Mouse (Mus musculus): ENCODE data around the gene Sptan1. TPM values are rescaled to one million over a fixed set of nuclear protein-coding genes. Genes with fewer than 3 reads are reported as not detected.
A peak's percentile ranks its signal among the peaks of the same experiment; 100 is the strongest.

The Sptan1 gene
- polyA plus RNA-seq, 1 experiment from 2014 or later, result 196 TPM

DNA sequence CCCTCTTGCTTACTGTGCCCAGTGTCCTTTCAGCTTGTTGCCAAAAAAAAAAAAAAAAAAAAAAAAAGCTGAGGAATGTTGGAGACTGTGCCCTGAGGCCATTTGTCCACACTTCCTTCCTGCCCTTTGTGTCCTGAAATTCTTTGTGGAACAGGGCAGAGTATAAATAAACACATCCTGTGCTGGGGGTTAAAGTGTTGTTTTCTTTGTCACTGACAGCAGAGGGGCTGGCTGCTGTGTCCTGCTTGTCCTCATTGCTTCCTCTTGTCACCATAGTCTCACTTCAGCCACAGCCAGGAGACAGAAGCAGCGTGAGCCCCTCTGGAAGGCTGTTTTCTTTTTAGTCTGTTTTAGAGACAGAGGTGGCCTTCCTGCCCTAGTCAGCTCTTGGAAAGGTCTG, 20.6 kb upstream of the Sptan1 start:
- ATAC-seq (ENCODE audit: insufficient read depth, low FRiP score, low TSS enrichment) (no peak), DNase-seq (ENCODE audit: low spot score) (no peak)
- Histone ChIP-seq H3K4me3 (ENCODE audit: low read depth, low read length) (no peak overlapping the region; the same call in 1 of the 2 replicates), H3K4me2 (ENCODE audit: low read depth) (no peak overlapping the region), H3K9ac (ENCODE audit: low read length) (no peak overlapping the region), H3K27me3 (ENCODE audit: control insufficient read depth, insufficient read depth, low read length) (no peaks in the 10 kb centered on the region), H3K36me3 (ENCODE audit: control insufficient read depth, insufficient read depth, low read length) (peaks cover 27% of the 10 kb centered on the region), H3K9me3 (ENCODE audit: control insufficient read depth, low read length) (no peaks in the 10 kb centered on the region), H3K4me1 (ENCODE audit: control insufficient read depth, insufficient read depth, low read length) (no peaks in the 10 kb centered on the region), H3K27ac (ENCODE audit: low read depth, low read length) (0 out of 2 replicates have a peak overlapping the region, but pooled peaks have one; percentile 27)
- WGBS, result 57% methylated on average over 1 of the region's 1 CpGs

DNA sequence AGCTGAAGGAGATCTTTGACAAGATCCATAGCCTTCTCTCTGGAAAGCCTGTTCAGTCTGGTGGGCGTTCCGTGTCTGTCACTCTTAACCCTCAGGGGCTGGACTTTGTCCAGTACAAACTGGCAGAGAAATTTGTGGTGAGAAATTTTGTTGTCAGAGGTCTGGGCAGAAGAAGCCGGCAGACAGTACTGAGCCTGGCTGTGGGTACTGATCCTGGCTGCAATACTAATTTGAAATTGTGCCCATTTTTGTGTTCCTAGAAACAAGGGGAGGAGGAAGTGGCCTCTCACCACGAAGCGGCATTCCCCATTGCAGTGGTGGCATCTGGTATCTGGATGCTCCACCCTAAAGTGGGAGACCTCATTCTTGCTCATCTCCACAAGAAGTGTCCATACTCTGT, 16.5 kb upstream of the Sptan1 start:
- no peak overlapping the region for H3K9ac ChIP-seq (ENCODE audit: low read length)
- H3K4me3 ChIP-seq (ENCODE audit: low read depth, low read length), result no peak overlapping the region
- no peak overlapping the region for H3K4me2 ChIP-seq (ENCODE audit: low read depth)
- DNase-seq (ENCODE audit: low spot score), result no peak
- no peak for ATAC-seq (ENCODE audit: insufficient read depth, low FRiP score, low TSS enrichment)
- no peaks in the 10 kb centered on the region for H3K4me1 ChIP-seq (ENCODE audit: control insufficient read depth, insufficient read depth, low read length)
- WGBS, result 96% methylated on average over 5 of the region's 5 CpGs
- H3K36me3 ChIP-seq (ENCODE audit: control insufficient read depth, insufficient read depth, low read length), result peaks cover 27% of the 10 kb centered on the region
- no peaks in the 10 kb centered on the region for H3K9me3 ChIP-seq (ENCODE audit: control insufficient read depth, low read length)
- no peaks in the 10 kb centered on the region for H3K27me3 ChIP-seq (ENCODE audit: control insufficient read depth, insufficient read depth, low read length)
- no peak overlapping the region for H3K27ac ChIP-seq (ENCODE audit: low read depth, low read length)

DNA sequence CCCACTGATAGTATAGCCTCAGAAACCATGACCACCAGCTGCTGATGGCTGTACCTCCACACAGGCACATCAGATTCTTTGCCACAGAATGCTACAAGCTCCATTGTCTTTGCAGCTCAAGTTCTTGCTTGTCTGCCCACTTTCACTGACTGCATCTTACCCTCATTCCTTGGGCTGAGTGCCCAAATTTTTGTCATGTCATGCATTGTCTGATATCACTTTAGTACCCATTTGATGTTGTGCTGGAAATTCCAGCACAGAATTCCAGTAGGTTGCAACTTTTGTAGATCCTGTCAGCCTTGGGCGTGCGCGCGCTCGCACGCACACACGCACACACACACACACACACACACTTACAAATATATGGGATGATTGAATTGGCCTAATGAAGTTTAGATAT, 4.1 kb upstream of the Sptan1 start:
- H3K9me3 ChIP-seq (ENCODE audit: control insufficient read depth, low read length), result no peaks in the 10 kb centered on the region
- DNase-seq (ENCODE audit: low spot score) (no peak), ATAC-seq (ENCODE audit: insufficient read depth, low FRiP score, low TSS enrichment) (no peak)
- 99% methylated on average over 7 of the region's 7 CpGs for WGBS
- no peak overlapping the region for H3K4me2 ChIP-seq (ENCODE audit: low read depth)
- no peaks in the 10 kb centered on the region for H3K27me3 ChIP-seq (ENCODE audit: control insufficient read depth, insufficient read depth, low read length)
- H3K4me3 ChIP-seq (ENCODE audit: low read depth, low read length), result no peak overlapping the region
- H3K36me3 ChIP-seq (ENCODE audit: control insufficient read depth, insufficient read depth, low read length), result peaks cover 4% of the 10 kb centered on the region
- H3K9ac ChIP-seq (ENCODE audit: low read length), result no peak overlapping the region
- peaks cover 6% of the 10 kb centered on the region for H3K4me1 ChIP-seq (ENCODE audit: control insufficient read depth, insufficient read depth, low read length)
- H3K27ac ChIP-seq (ENCODE audit: low read depth, low read length), result no peak overlapping the region

DNA sequence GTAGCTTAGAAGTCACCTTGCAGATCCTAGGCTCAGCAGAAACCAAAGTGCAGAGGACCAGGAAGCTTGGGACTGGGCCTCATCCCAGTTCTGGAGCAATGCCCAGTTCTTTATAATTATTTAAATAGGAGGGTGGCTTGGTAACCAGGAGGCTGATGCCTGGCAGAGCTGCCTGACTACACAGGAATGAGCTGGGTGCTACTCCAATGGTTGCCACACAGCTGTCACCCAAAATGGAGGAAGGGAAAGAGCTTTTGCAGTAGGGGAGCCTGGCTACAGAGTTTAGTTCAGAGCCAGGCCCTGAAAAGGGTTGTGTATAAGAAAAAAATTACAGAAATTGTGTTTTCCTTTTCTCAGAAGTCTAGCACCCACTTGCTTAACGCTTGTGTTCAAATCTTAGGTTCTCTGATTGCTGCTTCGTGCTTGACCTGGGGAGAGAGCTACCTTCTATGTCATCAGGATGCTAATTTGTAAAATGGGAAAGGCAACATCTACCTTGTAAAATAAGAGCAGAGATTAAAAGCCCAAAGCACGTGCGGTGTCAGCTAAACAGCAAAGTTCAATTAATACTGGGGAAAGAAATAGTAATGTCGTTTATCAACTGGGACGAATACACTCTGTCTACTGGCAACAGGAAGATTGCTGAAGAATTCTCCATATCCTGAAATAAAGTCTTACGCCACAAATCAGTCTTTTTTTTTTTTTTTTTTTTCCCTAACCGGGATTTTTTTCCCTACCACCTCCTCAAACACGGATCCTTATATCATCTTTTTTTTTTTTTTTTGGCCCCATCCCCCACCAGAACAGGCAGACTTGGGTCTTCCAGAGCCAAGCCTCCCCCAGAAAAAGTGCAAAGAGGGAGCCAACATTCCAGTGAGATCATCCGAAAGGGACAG, 758 bp upstream of the Sptan1 start:
- H3K4me3 ChIP-seq (ENCODE audit: low read depth, low read length), result peak overlapping the region; percentile 83
- H3K36me3 ChIP-seq (ENCODE audit: control insufficient read depth, insufficient read depth, low read length), result peaks cover 3% of the 10 kb centered on the region
- H3K4me1 ChIP-seq (ENCODE audit: control insufficient read depth, insufficient read depth, low read length), result peaks cover 24% of the 10 kb centered on the region
- peak overlapping the region; percentile 72; the same call in 1 of the 2 replicates for H3K27ac ChIP-seq (ENCODE audit: low read depth, low read length)
- H3K4me2 ChIP-seq (ENCODE audit: low read depth), result peak overlapping the region; percentile 55
- ATAC-seq (ENCODE audit: insufficient read depth, low FRiP score, low TSS enrichment) (no peak), DNase-seq (ENCODE audit: low spot score) (no peak)
- 20% methylated on average over 10 of the region's 10 CpGs for WGBS
- H3K9ac ChIP-seq (ENCODE audit: low read length), result peak overlapping the region; percentile 58
- H3K27me3 ChIP-seq (ENCODE audit: control insufficient read depth, insufficient read depth, low read length), result no peaks in the 10 kb centered on the region
- no peaks in the 10 kb centered on the region for H3K9me3 ChIP-seq (ENCODE audit: control insufficient read depth, low read length)

DNA sequence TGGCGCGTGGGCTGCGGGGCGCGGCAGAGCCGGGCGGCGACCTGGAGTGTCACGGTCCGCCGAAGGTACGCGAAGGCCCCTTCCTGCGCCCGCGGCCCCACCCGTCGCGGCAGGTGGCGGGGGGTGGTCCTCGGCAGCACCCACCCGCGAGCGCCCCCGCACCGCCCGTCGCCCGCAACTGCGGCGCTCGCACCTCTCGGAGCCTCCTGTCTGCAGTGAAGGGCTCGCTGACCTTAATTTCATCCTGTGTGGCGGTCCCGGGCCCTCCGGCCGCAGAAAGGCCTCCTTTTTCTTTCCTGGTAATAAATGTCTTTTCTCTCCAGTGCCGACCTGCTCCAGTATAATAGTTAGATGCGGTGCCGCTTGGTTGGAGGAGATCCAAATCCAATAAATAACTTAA, 546 bp downstream of the Sptan1 start:
- peaks cover 7% of the 10 kb centered on the region for H3K36me3 ChIP-seq (ENCODE audit: control insufficient read depth, insufficient read depth, low read length)
- WGBS, result under 1% methylated on average over 38 of the region's 41 CpGs
- peak overlapping the region; percentile 46 for H3K4me2 ChIP-seq (ENCODE audit: low read depth)
- no peaks in the 10 kb centered on the region for H3K9me3 ChIP-seq (ENCODE audit: control insufficient read depth, low read length)
- H3K4me1 ChIP-seq (ENCODE audit: control insufficient read depth, insufficient read depth, low read length), result peaks cover 24% of the 10 kb centered on the region
- peak overlapping the region; percentile 74 for H3K27ac ChIP-seq (ENCODE audit: low read depth, low read length)
- DNase-seq (ENCODE audit: low spot score) (peak; percentile 56), ATAC-seq (ENCODE audit: insufficient read depth, low FRiP score, low TSS enrichment) (peak; percentile 54)
- no peaks in the 10 kb centered on the region for H3K27me3 ChIP-seq (ENCODE audit: control insufficient read depth, insufficient read depth, low read length)
- H3K4me3 ChIP-seq (ENCODE audit: low read depth, low read length), result peak overlapping the region; percentile 83
- H3K9ac ChIP-seq (ENCODE audit: low read length), result peak overlapping the region; percentile 90

DNA sequence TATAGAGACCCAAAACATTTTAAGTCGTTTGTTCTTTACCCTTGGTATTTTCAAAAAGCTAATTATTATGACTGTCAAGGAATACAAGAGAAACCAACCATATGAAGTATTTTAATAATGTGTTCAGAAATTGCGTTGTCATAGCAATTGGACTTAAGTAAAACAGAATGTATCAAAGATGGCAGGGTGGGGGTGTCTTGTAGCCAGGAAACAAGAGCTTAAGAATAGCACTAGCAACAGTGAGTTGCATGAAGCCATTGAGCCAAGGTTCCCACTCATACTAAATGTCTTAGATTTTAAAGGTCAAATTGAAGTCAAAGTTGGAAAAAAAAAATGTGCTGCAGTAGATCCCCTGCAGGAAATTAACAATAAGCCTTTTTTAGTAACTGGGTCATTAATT, 1.5 kb downstream of the Sptan1 start:
- peaks cover 7% of the 10 kb centered on the region for H3K36me3 ChIP-seq (ENCODE audit: control insufficient read depth, insufficient read depth, low read length)
- 72% methylated on average over 2 of the region's 2 CpGs for WGBS
- ATAC-seq (ENCODE audit: insufficient read depth, low FRiP score, low TSS enrichment) (no peak), DNase-seq (ENCODE audit: low spot score) (no peak)
- H3K9me3 ChIP-seq (ENCODE audit: control insufficient read depth, low read length), result no peaks in the 10 kb centered on the region
- H3K4me2 ChIP-seq (ENCODE audit: low read depth), result peak overlapping the region; percentile 46
- no peak overlapping the region for H3K27ac ChIP-seq (ENCODE audit: low read depth, low read length)
- peak overlapping the region; percentile 83 for H3K4me3 ChIP-seq (ENCODE audit: low read depth, low read length)
- peaks cover 24% of the 10 kb centered on the region for H3K4me1 ChIP-seq (ENCODE audit: control insufficient read depth, insufficient read depth, low read length)
- no peaks in the 10 kb centered on the region for H3K27me3 ChIP-seq (ENCODE audit: control insufficient read depth, insufficient read depth, low read length)
- peak overlapping the region; percentile 90; the same call in 1 of the 2 replicates for H3K9ac ChIP-seq (ENCODE audit: low read length)

DNA sequence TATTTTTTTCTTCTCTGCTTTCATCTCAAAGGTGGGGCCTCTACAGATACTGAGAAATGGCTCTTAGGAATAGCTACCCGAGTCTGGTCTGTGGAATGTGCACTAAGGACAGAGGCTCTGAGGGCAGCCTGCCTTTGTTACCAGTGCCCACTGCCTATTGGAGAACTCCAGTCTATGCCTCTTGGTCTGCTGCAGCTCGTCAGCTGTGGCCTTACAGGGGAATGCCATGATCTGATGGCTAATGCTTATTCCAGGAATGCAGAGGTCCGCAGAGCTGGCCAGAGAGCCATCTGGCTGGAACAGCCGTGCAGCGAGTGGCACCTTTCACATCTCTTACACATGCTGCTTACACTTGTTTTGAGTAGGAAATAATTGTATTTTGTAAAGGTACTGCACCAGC, 2.4 kb downstream of the Sptan1 start:
- Histone ChIP-seq H3K4me3 (ENCODE audit: low read depth, low read length) (peak overlapping the region; percentile 83), H3K9me3 (ENCODE audit: control insufficient read depth, low read length) (no peaks in the 10 kb centered on the region), H3K27me3 (ENCODE audit: control insufficient read depth, insufficient read depth, low read length) (no peaks in the 10 kb centered on the region), H3K4me2 (ENCODE audit: low read depth) (peak overlapping the region; percentile 46), H3K4me1 (ENCODE audit: control insufficient read depth, insufficient read depth, low read length) (peaks cover 24% of the 10 kb centered on the region), H3K36me3 (ENCODE audit: control insufficient read depth, insufficient read depth, low read length) (peaks cover 7% of the 10 kb centered on the region), H3K9ac (ENCODE audit: low read length) (peak overlapping the region; percentile 50), H3K27ac (ENCODE audit: low read depth, low read length) (no peak overlapping the region)
- 53% methylated on average over 5 of the region's 5 CpGs for WGBS
- DNase-seq (ENCODE audit: low spot score), result no peak
- ATAC-seq (ENCODE audit: insufficient read depth, low FRiP score, low TSS enrichment), result no peak

DNA sequence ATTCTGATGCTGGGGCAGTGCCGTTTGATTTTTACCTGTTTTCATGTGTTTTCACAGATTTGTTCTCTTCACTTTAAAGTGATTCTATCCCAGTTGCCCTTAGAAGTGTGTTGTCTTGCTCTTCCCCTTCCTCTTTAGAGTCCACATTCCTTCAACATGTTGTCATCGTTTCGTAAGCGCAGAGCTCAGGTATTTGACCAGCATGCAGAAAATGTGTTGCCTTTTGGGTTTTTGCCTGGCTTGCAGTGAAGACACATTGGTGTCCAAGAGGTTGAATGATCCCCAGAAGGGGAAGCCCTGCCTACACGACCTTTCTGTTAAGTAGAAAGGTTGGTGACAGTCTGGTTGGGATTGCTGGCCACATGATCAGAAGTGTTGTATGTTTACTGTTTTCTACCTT, 3.3 kb downstream of the Sptan1 start:
- peaks cover 26% of the 10 kb centered on the region for H3K4me1 ChIP-seq (ENCODE audit: control insufficient read depth, insufficient read depth, low read length)
- H3K4me2 ChIP-seq (ENCODE audit: low read depth), result no peak overlapping the region
- DNase-seq (ENCODE audit: low spot score) (no peak), ATAC-seq (ENCODE audit: insufficient read depth, low FRiP score, low TSS enrichment) (no peak)
- no peaks in the 10 kb centered on the region for H3K9me3 ChIP-seq (ENCODE audit: control insufficient read depth, low read length)
- 77% methylated on average over 5 of the region's 5 CpGs for WGBS
- no peak overlapping the region for H3K9ac ChIP-seq (ENCODE audit: low read length)
- no peak overlapping the region for H3K4me3 ChIP-seq (ENCODE audit: low read depth, low read length)
- no peak overlapping the region for H3K27ac ChIP-seq (ENCODE audit: low read depth, low read length)
- H3K36me3 ChIP-seq (ENCODE audit: control insufficient read depth, insufficient read depth, low read length), result peaks cover 7% of the 10 kb centered on the region
- H3K27me3 ChIP-seq (ENCODE audit: control insufficient read depth, insufficient read depth, low read length), result no peaks in the 10 kb centered on the region
